Mouse (Mus musculus) central nervous system, embryonic 18 days (tissue): Measurements from ENCODE around the gene Tmem220. TPM values are rescaled to one million over a fixed set of nuclear protein-coding genes. Genes with fewer than 3 reads are reported as not detected.

Experiments used
- polyA plus RNA-seq: library from polyadenylated mRNA; depleted of rRNA; stranded (reverse); fragments of >200 nt; gene quantifications from 2 replicates; pipeline ENCODE4 v1.2.3, GENCODE M21; 2012; rRNA removed

The Tmem220 gene
- polyA plus RNA-seq: 0.40 and 0.43 TPM in 2 replicates

GRCm38 (mm10) chr11:67024867-67025477, at the start of gene Tmem220:
Gene Tmem220 (plus strand): TSS chr11:67025154.

GRCm38 (mm10) chr11:67052321-67052952, 27.5 kb downstream of the Tmem220 start, which contains the start of the genes Adprm and Sco1:
Gene Adprm (minus strand): TSS chr11:67052594.
Gene Sco1 (plus strand): TSS chr11:67052670.

GRCm38 (mm10) chr11:67078000-67078399, 53.0 kb downstream of the Tmem220 start, which contains the start of gene Myh3:
Gene Myh3 (plus strand): TSS chr11:67078300.

Other genes with a start within 250 kb of the Tmem220 start
- gene Pirt, start 113.2 kb upstream of the Tmem220 start, polyA plus RNA-seq: 0.25 and 3.2 TPM in 2 replicates
- 0.31 TPM in 1 of 2 replicates, not detected in the other for gene Tmem238l, start 68.5 kb upstream of the Tmem220 start, polyA plus RNA-seq
- gene Adprm, start 27.4 kb downstream of the Tmem220 start, polyA plus RNA-seq: 30.9 and 31.7 TPM in 2 replicates
- gene Sco1, start 27.5 kb downstream of the Tmem220 start, polyA plus RNA-seq: 5.8 and 7.0 TPM in 2 replicates
- gene Myh3, start 53.1 kb downstream of the Tmem220 start, polyA plus RNA-seq: 0.19 and 12.5 TPM in 2 replicates
- 0.12 and 0.37 TPM in 2 replicates for gene Myh2, start 145.9 kb downstream of the Tmem220 start, polyA plus RNA-seq
- gene Myh1, start 174.9 kb downstream of the Tmem220 start, polyA plus RNA-seq: 0.05 and 0.21 TPM in 2 replicates
- 0.04 and 0.05 TPM in 2 replicates for gene Myh4, start 212.9 kb downstream of the Tmem220 start, polyA plus RNA-seq